Mouse (Mus musculus) intestine, embryonic 16.5 days (tissue): ENCODE results near the gene Prkar2a. TPM values are rescaled to one million over a fixed set of nuclear protein-coding genes. Genes with fewer than 3 reads are reported as not detected.

ENCODE experiments used
- ATAC-seq: fragments of 200-750 bp; cut with Nextera tagmentation; 2 replicates; pipeline ENCODE4 v1.8.0; 2017; ENCODE audit warnings: moderate TSS enrichment, moderate library complexity
- H3K27ac ChIP-seq: fragments of 300-500 bp; sonication (generic); 2 replicates; pipeline ENCODE4 v1.5.1; 2014; ENCODE audit warnings: mild to moderate bottlenecking, low read length
- H3K27me3 ChIP-seq: fragments of 300-500 bp; sonication (generic); replicated peaks from 2 replicates; pipeline ENCODE4 v1.6.1; 2014; ENCODE audit warnings: low read length, control low read depth, mixed read lengths; ENCODE audit not compliant: control insufficient read depth, insufficient read depth
- H3K36me3 ChIP-seq: fragments of 300-500 bp; sonication (generic); 2 replicates; pipeline ENCODE4 v1.6.1; 2014; ENCODE audit warnings: low read length, control low read depth; ENCODE audit not compliant: control insufficient read depth, insufficient read depth
- H3K4me1 ChIP-seq: fragments of 300-500 bp; sonication (generic); 2 replicates; pipeline ENCODE4 v1.6.1; 2014; ENCODE audit warnings: low read length, control low read depth, mixed read lengths; ENCODE audit not compliant: control insufficient read depth, insufficient read depth
- H3K4me2 ChIP-seq: fragments of 300-500 bp; sonication (generic); 2 replicates; pipeline ENCODE4 v1.6.1; 2014; ENCODE audit warnings: low read depth, low read length, control low read depth
- H3K4me3 ChIP-seq: fragments of 300-500 bp; sonication (generic); 2 replicates; pipeline ENCODE4 v1.5.1; 2014; ENCODE audit warnings: mild to moderate bottlenecking, low read length
- H3K9ac ChIP-seq: fragments of 300-500 bp; sonication (generic); 2 replicates; pipeline ENCODE4 v1.6.1; 2014; ENCODE audit warnings: low read depth, low read length
- H3K9me3 ChIP-seq: fragments of 300-500 bp; sonication (generic); 2 replicates; pipeline ENCODE4 v1.6.1; 2016; ENCODE audit warnings: low read length, control low read depth; ENCODE audit not compliant: control insufficient read depth
- WGBS: fragments of 180-500 bp; shearing (Covaris S2); extraction: QIAGEN DNeasy Blood & Tissue Kit; methylation state at CpG from one replicate; pipeline ENCODE4 v1.1.7; 2014; 5-methylcytosine and 5-hydroxymethylcytosine counted together
- microRNA-seq: library from miRNA; unstranded; fragments of <30 nt; microRNA quantifications from one replicate; pipeline ENCODE4, GENCODE M21; 2016
- polyA plus RNA-seq: library from polyadenylated mRNA; unstranded; fragments of >200 nt; fragmentation: Nextera tagmentation; extraction: Ambion mirVana; gene quantifications from 2 replicates; pipeline ENCODE4 v1.2.1, GENCODE M21; 2015

Gene Prkar2a
- polyA plus RNA-seq, 1 experiment from 2014 or later: 32.8 TPM

GRCm38 (mm10) chr9:108796351-108796981 is 107.4 kb downstream of the Prkar2a start:
- Histone ChIP-seq H3K9ac (0 out of 2 replicates have a peak overlapping the region, but pooled peaks have one; percentile 6), H3K4me3 (no peak overlapping the region), H3K27me3 (no peaks in the 10 kb centered on the region), H3K4me1 (peaks cover 30% of the 10 kb centered on the region), H3K9me3 (no peaks in the 10 kb centered on the region), H3K36me3 (peaks cover 14% of the 10 kb centered on the region), H3K27ac (no peak overlapping the region), H3K4me2 (peak overlapping the region; percentile 27)
- WGBS: 71% methylated on average over 4 of the region's 4 CpGs
- ATAC-seq: no peak

- no peak overlapping the region for H3K4me3 ChIP-seq
- H3K27ac ChIP-seq: no peak overlapping the region
- WGBS: 89% methylated on average over 7 of the region's 7 CpGs
Observed at GRCm38 (mm10) chr9:108797477-108797876, 108.4 kb downstream of the Prkar2a start.

GRCm38 (mm10) chr9:108798508-108799075 is 109.5 kb downstream of the Prkar2a start:
- Histone ChIP-seq H3K27me3 (no peaks in the 10 kb centered on the region), H3K36me3 (peaks cover 19% of the 10 kb centered on the region), H3K4me1 (peaks cover 16% of the 10 kb centered on the region), H3K9me3 (no peaks in the 10 kb centered on the region), H3K9ac (no peak overlapping the region), H3K4me3 (no peak overlapping the region), H3K4me2 (no peak overlapping the region), H3K27ac (no peak overlapping the region)
- ATAC-seq: no peak
- 63% methylated on average over 5 of the region's 5 CpGs for WGBS

More at GRCm38 (mm10) chr9:108797477-108797876, 108.4 kb downstream of the Prkar2a start:
- no peak for ATAC-seq
- H3K36me3 ChIP-seq: peaks cover 17% of the 10 kb centered on the region
- no peaks in the 10 kb centered on the region for H3K9me3 ChIP-seq
- no peak overlapping the region for H3K4me2 ChIP-seq
- peaks cover 24% of the 10 kb centered on the region for H3K4me1 ChIP-seq
- H3K27me3 ChIP-seq: no peaks in the 10 kb centered on the region
- H3K9ac ChIP-seq: no peak overlapping the region

GRCm38 (mm10) chr9:108799564-108799963 is 110.5 kb downstream of the Prkar2a start:
- H3K4me2 ChIP-seq: no peak overlapping the region
- H3K4me3 ChIP-seq: no peak overlapping the region
- H3K27ac ChIP-seq: no peak overlapping the region
- H3K9me3 ChIP-seq: no peaks in the 10 kb centered on the region
- 73% methylated on average over 3 of the region's 3 CpGs for WGBS
- H3K9ac ChIP-seq: no peak overlapping the region
- peaks cover 10% of the 10 kb centered on the region; the same call in 1 of the 2 replicates for H3K4me1 ChIP-seq
- H3K27me3 ChIP-seq: no peaks in the 10 kb centered on the region
- no peak for ATAC-seq
- peaks cover 28% of the 10 kb centered on the region for H3K36me3 ChIP-seq

Small RNA genes within 50 kb of the gene (microRNA-seq; reads per million reads assigned to microRNA genes)
- gene Gm26298: not detected

Other genes starting within 250 kb of the Prkar2a start
- gene Ccdc71, start 228.8 kb upstream of the Prkar2a start, polyA plus RNA-seq: 49.2 and 53.5 TPM in 2 replicates
- gene Klhdc8b, start 227.7 kb upstream of the Prkar2a start, polyA plus RNA-seq: 44.7 and 49.6 TPM in 2 replicates
- 26.6 and 33.6 TPM in 2 replicates for gene Lamb2, start 209.6 kb upstream of the Prkar2a start, polyA plus RNA-seq
- 35.7 and 42.8 TPM in 2 replicates for gene Usp19, start 198.7 kb upstream of the Prkar2a start, polyA plus RNA-seq
- 111 and 118 TPM in 2 replicates for gene Qars, start 181.6 kb upstream of the Prkar2a start, polyA plus RNA-seq
- 90.2 and 93.4 TPM in 2 replicates for gene Qrich1, start 172.5 kb upstream of the Prkar2a start, polyA plus RNA-seq
- 149 and 173 TPM in 2 replicates for gene Impdh2, start 129.0 kb upstream of the Prkar2a start, polyA plus RNA-seq
- 41.1 and 42.1 TPM in 2 replicates for gene Ndufaf3, start 121.9 kb upstream of the Prkar2a start, polyA plus RNA-seq
- 100 and 115 TPM in 2 replicates for gene Dalrd3, start 119.4 kb upstream of the Prkar2a start, polyA plus RNA-seq
- 60.7 and 64.4 TPM in 2 replicates for gene Wdr6, start 110.6 kb upstream of the Prkar2a start, polyA plus RNA-seq
- 4.5 and 5.0 TPM in 2 replicates for gene P4htm, start 91.6 kb upstream of the Prkar2a start, polyA plus RNA-seq
- gene Arih2, start 39.9 kb upstream of the Prkar2a start, polyA plus RNA-seq: 41.2 and 42.9 TPM in 2 replicates
- gene Slc25a20, start 27.2 kb upstream of the Prkar2a start, polyA plus RNA-seq: 111 and 117 TPM in 2 replicates
- gene Ip6k2, start 94.5 kb downstream of the Prkar2a start, polyA plus RNA-seq: 57.2 and 59.4 TPM in 2 replicates
- 11.3 and 14.5 TPM in 2 replicates for gene Nckipsd, start 119.1 kb downstream of the Prkar2a start, polyA plus RNA-seq
- 0.47 and 0.61 TPM in 2 replicates for gene Celsr3, start 137.0 kb downstream of the Prkar2a start, polyA plus RNA-seq
- gene Slc26a6, start 164.0 kb downstream of the Prkar2a start, polyA plus RNA-seq: 75.9 and 94.2 TPM in 2 replicates
- 0.18 TPM in 1 of 2 replicates, not detected in the other for gene Tmem89, start 225.3 kb downstream of the Prkar2a start, polyA plus RNA-seq
- gene Uqcrc1, start 247.3 kb downstream of the Prkar2a start, polyA plus RNA-seq: 730 and 748 TPM in 2 replicates